Mouse (Mus musculus): ENCODE measurements at regions not wholly inside any gene's neighbourhood (a gene's known extent, or its start where the extent isn't known, plus 50 kb on each side); places are given as distances from the start of the nearest gene placed in this dataset.

GRCm38 (mm10) chr8:30982814-30983213 lies 2445.7 kb upstream of the 5930422O12Rik start:
- TF ChIP-seq POLR2A (IDR thresholded peaks at IDR 0.05; ENCODE audit: control insufficient read depth, extremely low read depth, insufficient read depth, low read length, poor library complexity): no peak
- TF ChIP-seq CTCF (IDR thresholded peaks at IDR 0.05; ENCODE audit: borderline replicate concordance, control insufficient read depth, extremely low read depth, insufficient read depth, low read length, poor library complexity): no peak
- no peak for DNase-seq

GRCm38 (mm10) chr8:30988051-30988450 lies 2440.5 kb upstream of the 5930422O12Rik start:
- Histone ChIP-seq H3K4me3 (ENCODE audit: control insufficient read depth, insufficient read depth, low read length) (no peak overlapping the region), H3K27ac (ENCODE audit: control insufficient read depth, insufficient read depth, low read length) (no peak overlapping the region), H3K36me3 (ENCODE audit: control insufficient read depth, insufficient read depth, low read length) (no peaks in the 10 kb centered on the region), H3K27me3 (ENCODE audit: control insufficient read depth, insufficient read depth, low read length) (no peaks in the 10 kb centered on the region), H3K4me1 (replicated peaks; ENCODE audit: control insufficient read depth, insufficient read depth, low read length) (no peaks in the 10 kb centered on the region)
- TF ChIP-seq POLR2A (IDR thresholded peaks at IDR 0.05; ENCODE audit: control insufficient read depth, extremely low read depth, insufficient read depth, low read length, poor library complexity) (no peak), CTCF (IDR thresholded peaks at IDR 0.05; ENCODE audit: borderline replicate concordance, control insufficient read depth, extremely low read depth, insufficient read depth, low read length, poor library complexity) (no peak)
- no peak for DNase-seq
- WGBS: 87% methylated on average over 5 of the region's 5 CpGs

More at GRCm38 (mm10) chr8:30982814-30983213, 2445.7 kb upstream of the 5930422O12Rik start:
- no peaks in the 10 kb centered on the region for H3K36me3 ChIP-seq (ENCODE audit: control insufficient read depth, insufficient read depth, low read length)
- WGBS: 66% methylated on average over 2 of the region's 2 CpGs
- H3K27ac ChIP-seq (ENCODE audit: control insufficient read depth, insufficient read depth, low read length): no peak overlapping the region
- no peaks in the 10 kb centered on the region for H3K27me3 ChIP-seq (ENCODE audit: control insufficient read depth, insufficient read depth, low read length)
- no peaks in the 10 kb centered on the region for H3K4me1 ChIP-seq (replicated peaks; ENCODE audit: control insufficient read depth, insufficient read depth, low read length)
- no peak overlapping the region for H3K4me3 ChIP-seq (ENCODE audit: control insufficient read depth, insufficient read depth, low read length)

- H3K27me3 ChIP-seq (ENCODE audit: control insufficient read depth, insufficient read depth, low read length): no peaks in the 10 kb centered on the region
- TF ChIP-seq POLR2A (IDR thresholded peaks at IDR 0.05; ENCODE audit: control insufficient read depth, extremely low read depth, insufficient read depth, low read length, poor library complexity) (no peak), CTCF (IDR thresholded peaks at IDR 0.05; ENCODE audit: borderline replicate concordance, control insufficient read depth, extremely low read depth, insufficient read depth, low read length, poor library complexity) (no peak)
- 77% methylated on average over 9 of the region's 9 CpGs for WGBS
These were observed 2429.9 kb upstream of the 5930422O12Rik start for GRCm38 (mm10) chr8:30998657-30999056.

GRCm38 (mm10) chr8:31000120-31000519 lies 2428.4 kb upstream of the 5930422O12Rik start:
- H3K27ac ChIP-seq (ENCODE audit: control insufficient read depth, insufficient read depth, low read length): no peak overlapping the region
- 95% methylated on average over 6 of the region's 6 CpGs for WGBS
- DNase-seq: no peak
- H3K27me3 ChIP-seq (ENCODE audit: control insufficient read depth, insufficient read depth, low read length): no peaks in the 10 kb centered on the region
- TF ChIP-seq POLR2A (IDR thresholded peaks at IDR 0.05; ENCODE audit: control insufficient read depth, extremely low read depth, insufficient read depth, low read length, poor library complexity): no peak
- TF ChIP-seq CTCF (IDR thresholded peaks at IDR 0.05; ENCODE audit: borderline replicate concordance, control insufficient read depth, extremely low read depth, insufficient read depth, low read length, poor library complexity): no peak
- no peaks in the 10 kb centered on the region for H3K36me3 ChIP-seq (ENCODE audit: control insufficient read depth, insufficient read depth, low read length)
- H3K4me1 ChIP-seq (replicated peaks; ENCODE audit: control insufficient read depth, insufficient read depth, low read length): no peaks in the 10 kb centered on the region
- no peak overlapping the region for H3K4me3 ChIP-seq (ENCODE audit: control insufficient read depth, insufficient read depth, low read length)

More at GRCm38 (mm10) chr8:30998657-30999056, 2429.9 kb upstream of the 5930422O12Rik start:
- Histone ChIP-seq H3K36me3 (ENCODE audit: control insufficient read depth, insufficient read depth, low read length) (no peaks in the 10 kb centered on the region), H3K4me1 (replicated peaks; ENCODE audit: control insufficient read depth, insufficient read depth, low read length) (no peaks in the 10 kb centered on the region), H3K4me3 (ENCODE audit: control insufficient read depth, insufficient read depth, low read length) (no peak overlapping the region), H3K27ac (ENCODE audit: control insufficient read depth, insufficient read depth, low read length) (no peak overlapping the region)
- no peak for DNase-seq

GRCm38 (mm10) chr8:31001980-31002730 lies 2426.4 kb upstream of the 5930422O12Rik start:
- TF ChIP-seq CTCF (IDR thresholded peaks at IDR 0.05; ENCODE audit: borderline replicate concordance, control insufficient read depth, extremely low read depth, insufficient read depth, low read length, poor library complexity): no peak
- TF ChIP-seq POLR2A (IDR thresholded peaks at IDR 0.05; ENCODE audit: control insufficient read depth, extremely low read depth, insufficient read depth, low read length, poor library complexity): no peak
- Histone ChIP-seq H3K27me3 (ENCODE audit: control insufficient read depth, insufficient read depth, low read length) (no peaks in the 10 kb centered on the region), H3K4me3 (ENCODE audit: control insufficient read depth, insufficient read depth, low read length) (no peak overlapping the region), H3K36me3 (ENCODE audit: control insufficient read depth, insufficient read depth, low read length) (no peaks in the 10 kb centered on the region), H3K27ac (ENCODE audit: control insufficient read depth, insufficient read depth, low read length) (no peak overlapping the region), H3K4me1 (replicated peaks; ENCODE audit: control insufficient read depth, insufficient read depth, low read length) (no peaks in the 10 kb centered on the region)
- no peak for DNase-seq
- WGBS: 68% methylated on average over 5 of the region's 5 CpGs

- H3K27ac ChIP-seq (ENCODE audit: control insufficient read depth, insufficient read depth, low read length): no peak overlapping the region
- H3K4me3 ChIP-seq (ENCODE audit: control insufficient read depth, insufficient read depth, low read length): no peak overlapping the region
- TF ChIP-seq CTCF (IDR thresholded peaks at IDR 0.05; ENCODE audit: borderline replicate concordance, control insufficient read depth, extremely low read depth, insufficient read depth, low read length, poor library complexity) (no peak), POLR2A (IDR thresholded peaks at IDR 0.05; ENCODE audit: control insufficient read depth, extremely low read depth, insufficient read depth, low read length, poor library complexity) (no peak)
- no peak for DNase-seq
- WGBS: 85% methylated on average over 8 of the region's 8 CpGs
- H3K36me3 ChIP-seq (ENCODE audit: control insufficient read depth, insufficient read depth, low read length): no peaks in the 10 kb centered on the region
- H3K4me1 ChIP-seq (replicated peaks; ENCODE audit: control insufficient read depth, insufficient read depth, low read length): no peaks in the 10 kb centered on the region
- no peaks in the 10 kb centered on the region for H3K27me3 ChIP-seq (ENCODE audit: control insufficient read depth, insufficient read depth, low read length)
These were observed 2420.2 kb upstream of the 5930422O12Rik start for GRCm38 (mm10) chr8:31008309-31008708.
